Mouse (Mus musculus): ENCODE results near the gene Tbc1d14.

GRCm38 (mm10) chr5:36481114-36481513, 112.0 kb downstream of the Tbc1d14 start:
- TF ChIP-seq CTCF (IDR thresholded peaks at IDR 0.05; ENCODE audit: low read depth, low read length) = no peak
- no peak for TF ChIP-seq GATA1 (IDR thresholded peaks at IDR 0.05; ENCODE audit: borderline replicate concordance, low read length)
- no peak for TF ChIP-seq TAL1 (conservative IDR thresholded peaks at IDR 0.05; ENCODE audit: low read depth, low read length)
- no peak for TF ChIP-seq GATA2 (IDR thresholded peaks at IDR 0.05; ENCODE audit: borderline replicate concordance, low read depth, low read length)

Data from G1E (cell line).